Comparison of ENCODE assay signal across 15 mouse cellular contexts in the genomic region with DNA sequence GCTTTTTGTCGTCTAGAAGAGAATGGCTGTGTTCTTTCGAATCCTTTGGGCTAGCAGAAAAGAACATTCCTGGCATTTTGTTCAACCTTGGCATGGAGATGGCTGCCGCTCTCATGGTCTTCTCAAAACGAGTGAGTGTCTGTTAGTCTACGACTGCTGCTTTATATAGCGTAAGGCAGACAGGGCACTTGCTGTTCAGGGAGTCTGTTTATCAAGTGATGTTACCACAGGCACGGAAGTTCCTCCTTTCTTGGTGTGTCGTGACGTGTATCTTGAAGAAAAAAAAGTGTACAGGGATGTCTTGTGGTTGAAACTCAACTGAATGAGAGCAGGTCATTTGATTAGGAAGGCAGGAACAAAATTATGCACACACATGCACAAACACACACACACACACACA. TPM values are rescaled to one million over a fixed set of nuclear protein-coding genes. Genes with fewer than 3 reads are reported as not detected.
DNase-seq lines count a peak whose midpoint lies in the region; ATAC-seq and TF ChIP-seq lines count a peak whose summit lies in the region.
"Had no signal": no experiment of that assay in that cellular context is flagged by ENCODE, and none has a peak within 500 bp of the region (broad histone marks: within the 10 kb centered on the region; RNA-seq: fewer than 3 reads in every experiment).

A gene (minus strand): TSS at position 320 of the 400 bp plus-strand sequence.

- H3K4me3 ChIP-seq in kidney, adult 2 months (ENCODE audit: insufficient read depth, low read depth, low read length): no peak within 1 kb of the TSS
- H3K4me3 ChIP-seq in kidney, embryonic 14.5 days (ENCODE audit: low read length): no peak within 1 kb of the TSS
- H3K4me3 ChIP-seq: erythroblast, embryonic 14.5 days; heart, embryonic 15.5 days had no signal

- H3K4me2 ChIP-seq in kidney, embryonic 14.5 days (replicated peaks; ENCODE audit: low read depth, low read length): no peak within 1 kb of the TSS
- H3K4me2 ChIP-seq: heart, embryonic 15.5 days; lung, embryonic 14.5 days had no signal

- H3K27ac ChIP-seq in kidney, adult 2 months (ENCODE audit: insufficient read depth, low read depth, low read length): no peak within 1 kb of the TSS
- no peak within 1 kb of the TSS for H3K27ac ChIP-seq in kidney, embryonic 14.5 days (ENCODE audit: low read depth, low read length)
- H3K27ac ChIP-seq: heart, embryonic 15.5 days had no signal

- no peaks in the 10 kb centered on the region for H3K36me3 ChIP-seq in kidney, adult 2 months (ENCODE audit: control insufficient read depth, insufficient read depth, low read length)
- no peaks in the 10 kb centered on the region for H3K36me3 ChIP-seq in kidney, embryonic 14.5 days (ENCODE audit: control insufficient read depth, insufficient read depth, low read length)
- H3K36me3 ChIP-seq: heart, embryonic 15.5 days had no signal

- H3K27me3 ChIP-seq in kidney, adult 2 months (replicated peaks; ENCODE audit: control insufficient read depth, insufficient read depth, low read length): no peaks in the 10 kb centered on the region
- H3K27me3 ChIP-seq in kidney, embryonic 14.5 days (ENCODE audit: control insufficient read depth, insufficient read depth, low read length): no peaks in the 10 kb centered on the region
- H3K27me3 ChIP-seq: heart, embryonic 15.5 days had no signal

- no peaks in the 10 kb centered on the region for H3K9me3 ChIP-seq in kidney, embryonic 14.5 days (ENCODE audit: control insufficient read depth, low read length)

- 75% methylated on average over 9 of the region's 9 CpGs for WGBS in kidney, adult 2 months
- 80% methylated on average over 9 of the region's 9 CpGs for WGBS in kidney, embryonic 14.5 days

- TF ChIP-seq CTCF in kidney, adult 2 months (conservative IDR thresholded peaks at IDR 0.05; ENCODE audit: insufficient read depth, insufficient read length, low read depth, low read length): no peak

- TF ChIP-seq POLR2A in kidney, adult 2 months (IDR thresholded peaks at IDR 0.05; ENCODE audit: low read depth, low read length): no peak

- DNase-seq in kidney, adult 2 months: peak; percentile 4
- DNase-seq in B cell, adult 2 months: peak; percentile 47 to 63
- peak; percentile 7 for DNase-seq in brain, adult 2 months (ENCODE audit: low read depth, low spot score)
- peak; percentile 28 to 38 for DNase-seq in monocyte, adult 2 months (ENCODE audit: low read depth in 1 of 2, low spot score in 2 of 2)
- DNase-seq in kidney, postnatal 25 days: no peak
- DNase-seq in adrenal gland, postnatal 4 days (ENCODE audit: low spot score in 2 of 2): no peak
- DNase-seq: cerebellum, postnatal 14 days; kidney, adult 11 months; lung, embryonic 14.5 days had no signal

- H3K4me1 ChIP-seq in kidney, adult 2 months (ENCODE audit: control insufficient read depth, insufficient read depth, low read length): no peaks in the 10 kb centered on the region
- no peaks in the 10 kb centered on the region for H3K4me1 ChIP-seq in kidney, embryonic 14.5 days (ENCODE audit: control insufficient read depth, insufficient read depth, low read length)
- H3K4me1 ChIP-seq: heart, embryonic 15.5 days had no signal

- ATAC-seq in kidney, embryonic 14.5 days (ENCODE audit: low FRiP score, low TSS enrichment): no peak
- no peak for ATAC-seq in erythroblast, adult 5-6 weeks (replicated peaks; ENCODE audit: low FRiP score, poor library complexity, severe bottlenecking)

- H3K9ac ChIP-seq in kidney, embryonic 14.5 days (ENCODE audit: low read depth, low read length): no peak within 1 kb of the TSS
- H3K9ac ChIP-seq: heart, embryonic 15.5 days; lung, embryonic 14.5 days had no signal

RNA-seq across cellular contexts. Expression of the gene that starts here (rescaled TPM):
- polyA plus RNA-seq in kidney, adult 2 months (2012; rRNA removed): 0.27 TPM in 1 of 2 replicates, not detected in the other
- polyA plus RNA-seq in kidney, embryonic 14.5 days (2014; fragmentation: Nextera tagmentation; extraction: Ambion mirVana): not detected in 2 replicates
- 0.38 and 5.2 TPM in 2 replicates for total RNA-seq in erythroblast, adult 5-6 weeks (2015; ENCODE audit: low replicate concordance)
- total RNA-seq in erythroblast, adult 5-6 weeks (2017; ENCODE audit: low replicate concordance): 4.9 and 8.9 TPM in 2 replicates
- 1 to 10 TPM; 1.6 to 2.0 TPM for total RNA-seq in adrenal gland, postnatal 4 days (2021)
- polyA plus RNA-seq: C2C12; neural tube, embryonic 14.5 days had no signal

Comparison
In these comparisons a context has a peak if more than half of its experiments do, and no peak if none do; other contexts are left out.
1. Peak in DNase-seq in kidney, adult 2 months; RNA of the gene not detected or under 1 TPM.
2. DNase-seq: peak in B cell, adult 2 months (2 of 2), brain, adult 2 months (single experiment) and monocyte, adult 2 months (2 of 2); none in kidney, postnatal 25 days (0 of 2) and adrenal gland, postnatal 4 days (0 of 2).